8 mouse cellular contexts compared by ENCODE assay signal in genomic region chrX:122397652-122398051, GRCm38 (mm10). TPM values are rescaled to one million over a fixed set of nuclear protein-coding genes. Genes with fewer than 3 reads are reported as not detected.
DNase-seq lines count a peak whose midpoint lies in the region; ATAC-seq and TF ChIP-seq lines count a peak whose summit lies in the region.

No protein-coding gene starts in this region.

- no peak overlapping the region for H3ac ChIP-seq in myocyte (ENCODE audit: control insufficient read depth, insufficient read length)

- no peak overlapping the region for H3K9ac ChIP-seq in intestine, embryonic 16.5 days (ENCODE audit: low read depth, low read length)

- no peak for TF ChIP-seq POLR2A in embryonic fibroblast, embryonic 13.5 days (IDR thresholded peaks at IDR 0.05; ENCODE audit: low read depth, low read length)
- TF ChIP-seq POLR2A in myocyte (IDR thresholded peaks at IDR 0.05; ENCODE audit: insufficient read length, low read depth) = no peak
- no peak for TF ChIP-seq POLR2A in lung, adult 2 months (IDR thresholded peaks at IDR 0.05; ENCODE audit: borderline replicate concordance, extremely low read depth, low read depth, low read length)

- no peaks in the 10 kb centered on the region for H3K9me3 ChIP-seq in intestine, embryonic 16.5 days (ENCODE audit: control insufficient read depth, low read length)

- H3K27me3 ChIP-seq in intestine, embryonic 16.5 days (replicated peaks; ENCODE audit: control insufficient read depth, insufficient read depth, low read length) = no peaks in the 10 kb centered on the region
- no peaks in the 10 kb centered on the region for H3K27me3 ChIP-seq in myocyte (ENCODE audit: control insufficient read depth, insufficient read depth, insufficient read length)

- TF ChIP-seq CTCF in embryonic fibroblast, embryonic 13.5 days (IDR thresholded peaks at IDR 0.05; ENCODE audit: borderline replicate concordance, insufficient read depth, low read length) = no peak
- TF ChIP-seq CTCF in lung, adult 2 months (IDR thresholded peaks at IDR 0.05; ENCODE audit: insufficient read depth, low read length) = no peak

- H3K27ac ChIP-seq in embryonic fibroblast, embryonic 13.5 days (ENCODE audit: insufficient read depth, low read length) = no peak overlapping the region
- H3K27ac ChIP-seq in intestine, embryonic 16.5 days (ENCODE audit: low read length) = no peak overlapping the region

- intact Hi-C loops in left cerebral cortex, postnatal 4 days (cut with DNase I) = no loop called here

- peak; percentile 51 for ATAC-seq in intestine, embryonic 16.5 days

- no peaks in the 10 kb centered on the region for H3K36me3 ChIP-seq in intestine, embryonic 16.5 days (ENCODE audit: control insufficient read depth, insufficient read depth, low read length)
- H3K36me3 ChIP-seq in myocyte (ENCODE audit: control insufficient read depth, insufficient read depth) = no peaks in the 10 kb centered on the region

- H3K4me1 ChIP-seq in embryonic fibroblast, embryonic 13.5 days (ENCODE audit: control insufficient read depth, insufficient read depth, low read length) = no peaks in the 10 kb centered on the region
- H3K4me1 ChIP-seq in intestine, embryonic 16.5 days (ENCODE audit: control insufficient read depth, insufficient read depth, low read length) = no peaks in the 10 kb centered on the region
- H3K4me1 ChIP-seq in lung, adult 2 months (ENCODE audit: control insufficient read depth, insufficient read depth, low read length) = no peaks in the 10 kb centered on the region

- 25% methylated on average over 8 of the region's 8 CpGs for WGBS in intestine, embryonic 16.5 days
- WGBS in lung, adult 2 months = 19% methylated on average over 8 of the region's 8 CpGs

- DNase-seq in layer of hippocampus, adult 11-12 months (ENCODE audit: low spot score) = peak; percentile 2
- no peak for DNase-seq in layer of hippocampus, postnatal 36 days
- no peak for DNase-seq in left cerebral cortex, postnatal 4 days
- no peak for DNase-seq in yolk sac, embryonic 10.5 days (ENCODE audit: low spot score)
- DNase-seq in lung, adult 2 months = no peak

- peak overlapping the region; percentile 75; the same call in 1 of the 2 replicates for H3K4me3 ChIP-seq in embryonic fibroblast, embryonic 13.5 days (ENCODE audit: insufficient read depth, low read length)
- peak overlapping the region; percentile 59 for H3K4me3 ChIP-seq in intestine, embryonic 16.5 days (ENCODE audit: low read length)
- H3K4me3 ChIP-seq in myocyte = no peak overlapping the region
- no peak overlapping the region for H3K4me3 ChIP-seq in lung, adult 2 months (replicated peaks; ENCODE audit: extremely low read depth, low read depth, low read length)

- H3K4me2 ChIP-seq in intestine, embryonic 16.5 days (ENCODE audit: low read depth, low read length) = peak overlapping the region; percentile 59; the same call in 1 of the 2 replicates
- H3K4me2 ChIP-seq in myocyte (ENCODE audit: low read depth) = peak overlapping the region; percentile 59

- H3K79me2 ChIP-seq in myocyte (ENCODE audit: control insufficient read depth, insufficient read depth) = no peaks in the 10 kb centered on the region

TF ChIP-seq in myocyte, 11 proteins besides CTCF, POLR2A, EP300 and RAD21:
- no peak for TF ChIP-seq MYOD1 (IDR thresholded peaks at IDR 0.05; ENCODE audit: control insufficient read depth in 1 of 3, insufficient read length in 2 of 3, low read depth in 2 of 3)

RNA-seq across cellular contexts. Expression of gene Nap1l3, which starts 0.5 kb away (rescaled TPM):
- total RNA-seq in layer of hippocampus, postnatal 36 days (2021) = 10 to 100 TPM; 39.6 to 45.8 TPM
- 0.75 and 2.4 TPM in 2 replicates for polyA plus RNA-seq in embryonic fibroblast, embryonic 13.5 days (2011; ENCODE audit: insufficient read length, low read depth, missing spikeins)
- polyA plus RNA-seq in intestine, embryonic 16.5 days (2015; fragmentation: Nextera tagmentation; extraction: Ambion mirVana) = 2.9 and 3.0 TPM in 2 replicates
- polyA plus RNA-seq in myocyte (2012; fragmentation: generic; extraction: Trizol) = 0.04 TPM
- 10 to 100 TPM; 42.8 to 43.6 TPM for total RNA-seq in left cerebral cortex, postnatal 4 days (2021)
- 0.96 and 1.7 TPM in 2 replicates for polyA plus RNA-seq in lung, adult 2 months (2012; rRNA removed)

Comparison
In these comparisons a context has a peak if more than half of its experiments do, and no peak if none do; other contexts are left out.
1. H3K4me3 ChIP-seq: peak in embryonic fibroblast, embryonic 13.5 days (single experiment) and intestine, embryonic 16.5 days (single experiment); none in myocyte (single experiment) and lung, adult 2 months (single experiment).